Mouse (Mus musculus) gastrocnemius, postnatal 10 days (tissue): ENCODE data around the gene Brd2. TPM values are rescaled to one million over a fixed set of nuclear protein-coding genes. Genes with fewer than 3 reads are reported as not detected.

ENCODE experiments used
- DNase-seq: peaks from one replicate; pipeline ENCODE4 v3.0.0; 2021; ENCODE audit warnings: mixed read lengths
- total RNA-seq, 2 experiments: library from RNA; stranded (reverse); gene quantifications; 2 replicates each; pipeline ENCODE4 v1.2.3; 2021

Gene Brd2
- total RNA-seq, 2 experiments from 2014 or later, result 91.9 to 114 TPM

DNA sequence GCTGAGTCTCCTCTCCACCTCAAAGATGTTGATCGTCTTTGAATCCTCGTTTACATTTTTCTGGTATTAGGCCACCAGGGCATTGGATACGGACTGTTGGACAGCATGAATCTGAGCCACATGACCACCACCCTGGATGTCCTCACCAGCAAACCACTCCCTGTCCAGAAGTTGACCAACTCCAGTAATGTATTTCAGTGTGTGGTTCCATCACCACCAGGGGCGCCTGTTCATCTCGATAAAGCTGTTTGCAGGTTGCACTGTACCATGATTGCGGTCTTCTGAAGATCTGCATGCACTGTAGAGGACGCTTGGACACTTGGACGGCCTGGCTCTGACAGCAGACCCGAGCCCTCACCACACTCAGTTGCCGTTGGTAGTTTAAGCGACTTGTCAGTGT, 10.9 kb upstream of the Brd2 start:
- DNase-seq, result no peak

DNA sequence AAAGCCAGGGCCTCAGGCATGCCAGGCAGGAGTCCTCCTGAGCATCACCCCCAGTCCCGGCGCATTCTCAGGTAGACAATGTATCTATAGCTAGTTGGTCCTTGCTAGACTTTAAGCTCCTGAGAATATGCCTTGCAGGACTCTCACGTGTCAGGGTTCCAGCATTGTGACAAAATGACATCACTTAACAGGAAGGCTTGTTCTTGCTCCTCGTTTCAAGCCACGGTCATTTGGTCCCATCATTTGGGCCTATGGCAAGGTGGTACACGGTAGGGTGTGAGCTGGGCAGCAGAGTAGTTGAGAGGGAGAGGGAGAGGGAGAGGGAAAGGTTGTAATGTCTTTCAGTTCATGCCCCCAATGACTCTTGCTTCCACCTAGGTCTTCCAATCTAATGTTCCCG, 9.5 kb upstream of the Brd2 start:
- no peak for DNase-seq

DNA sequence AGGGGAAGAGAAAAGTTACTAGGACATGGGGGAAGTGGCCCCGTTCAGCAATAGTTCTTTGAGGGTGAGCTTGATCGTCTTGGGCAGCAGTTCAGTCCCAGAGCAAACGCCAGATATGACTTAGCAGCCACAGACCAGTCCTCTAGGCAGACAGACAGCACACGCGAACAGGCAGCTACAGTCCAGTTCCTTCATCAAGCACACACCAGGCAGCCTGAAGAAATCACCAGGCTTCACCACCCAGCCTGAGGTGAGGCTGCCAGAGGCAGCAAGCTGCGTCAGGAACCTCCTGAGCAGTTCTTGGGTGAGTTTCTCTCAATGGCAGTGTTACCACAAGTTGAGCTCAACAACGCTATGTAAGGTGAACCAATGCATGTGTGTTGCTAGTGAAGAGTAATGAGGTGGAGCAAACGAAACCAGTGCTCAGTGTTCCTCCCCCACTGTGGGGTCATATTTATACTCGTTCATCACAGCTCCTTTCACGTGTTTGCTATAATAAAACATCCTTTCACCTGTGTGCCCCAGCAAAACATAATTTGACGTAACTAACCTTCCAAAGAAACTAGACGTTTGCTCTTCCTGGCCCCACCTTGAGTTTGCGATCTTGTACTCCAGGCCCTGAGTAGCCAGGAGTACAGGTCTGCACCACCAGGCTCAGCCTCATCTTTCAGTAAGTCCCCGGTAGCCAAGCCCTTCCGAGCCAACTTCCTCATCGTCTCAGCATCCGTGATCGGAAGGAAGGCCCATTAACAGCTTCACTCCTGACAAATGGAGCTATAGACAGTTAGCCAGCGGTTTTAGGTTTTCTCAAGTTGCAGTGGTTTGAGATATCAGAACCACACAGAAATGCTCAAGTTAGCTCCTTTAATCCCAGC, 7.9 kb upstream of the Brd2 start:
- DNase-seq, result no peak

DNA sequence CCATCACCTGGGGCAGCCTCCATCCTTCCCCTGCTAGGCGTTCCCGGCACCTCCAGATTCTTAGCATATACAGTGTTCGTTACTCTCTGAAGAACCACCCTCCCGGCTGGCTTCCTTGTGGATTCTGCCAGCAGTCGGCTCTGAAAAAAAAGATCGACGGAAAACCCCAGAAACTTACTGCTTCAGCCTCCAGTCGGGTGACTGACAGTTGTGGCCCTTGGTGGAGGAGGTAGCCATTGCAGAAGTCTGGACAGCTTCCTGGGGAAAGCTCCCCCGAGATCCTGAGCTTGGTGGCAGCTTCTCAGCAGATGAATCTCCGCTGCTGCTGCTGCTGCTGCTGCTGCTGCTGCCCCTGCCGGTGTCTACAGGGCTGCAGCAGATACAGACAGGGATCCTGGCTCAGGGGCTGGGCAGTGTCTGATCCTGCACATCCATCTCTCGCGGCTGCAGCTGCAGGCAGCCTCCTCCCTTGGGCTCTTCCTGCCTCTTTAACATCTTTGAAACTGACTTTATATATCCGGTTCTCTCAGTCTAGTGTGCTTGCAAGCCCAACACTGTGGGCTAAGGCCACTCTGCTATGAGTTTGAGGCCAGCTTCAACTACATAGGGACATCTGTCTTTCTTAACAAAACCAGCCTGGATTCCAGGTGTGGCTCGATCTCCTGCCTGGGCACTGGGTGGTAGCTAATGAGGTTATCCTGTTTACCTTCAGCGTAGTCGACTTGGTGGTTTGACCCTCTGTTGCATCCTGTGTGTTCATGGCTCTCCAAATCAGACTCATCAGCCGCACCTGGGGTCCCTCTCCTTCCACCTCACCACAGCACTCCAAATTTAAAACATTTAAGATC, 6.7 kb upstream of the Brd2 start:
- DNase-seq, result no peak

DNA sequence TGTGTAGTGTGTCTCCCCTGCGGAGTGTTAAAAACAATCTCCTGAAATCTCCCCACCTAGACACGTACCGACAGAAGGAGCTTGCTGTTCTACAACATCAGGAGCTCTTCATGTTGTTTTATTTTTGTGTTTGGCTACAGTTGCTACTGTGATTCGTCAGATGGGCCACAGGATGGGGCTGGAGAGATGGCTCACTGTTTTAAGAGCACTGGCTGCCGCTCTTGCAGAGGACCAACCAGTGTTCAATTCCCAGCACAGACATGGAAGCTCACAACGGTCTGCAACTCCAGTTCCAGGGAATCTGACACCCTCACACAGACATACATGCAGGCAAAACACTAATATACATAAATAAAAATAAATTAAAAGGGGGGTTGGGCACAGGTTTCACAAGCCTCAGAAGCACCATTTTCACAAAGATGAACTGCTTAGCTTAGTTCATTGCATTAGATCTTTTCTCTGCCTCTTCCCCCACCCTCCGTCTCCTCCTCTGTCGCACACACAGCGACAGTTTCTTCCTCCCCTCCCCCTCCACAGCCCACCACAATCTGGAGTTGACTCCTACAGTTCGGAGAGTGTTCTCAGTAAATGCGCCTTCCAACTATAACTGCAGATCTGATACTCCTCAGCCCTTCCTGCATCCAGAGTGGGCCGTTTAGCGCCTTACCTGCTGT, 6.0 kb upstream of the Brd2 start:
- no peak for DNase-seq

DNA sequence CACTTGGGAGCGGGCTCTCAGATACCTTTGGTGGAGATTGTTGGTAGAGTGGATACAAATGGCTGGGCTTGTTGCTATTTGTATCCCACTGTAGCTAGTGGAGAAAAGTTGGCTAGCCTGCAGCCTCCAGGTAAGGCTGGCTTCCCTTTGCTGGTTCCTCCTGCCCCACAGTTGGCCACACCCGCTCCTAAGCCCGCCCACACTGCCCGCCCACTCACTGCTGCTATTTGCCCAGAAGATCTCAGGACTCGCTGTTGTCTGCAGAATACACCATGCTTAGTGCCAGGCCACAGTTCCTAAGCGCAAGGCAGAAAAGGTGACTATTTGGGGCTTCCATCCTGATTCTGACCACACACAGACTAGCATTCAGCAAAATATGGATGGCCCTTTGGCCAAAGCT, 5.0 kb upstream of the Brd2 start:
- no peak for DNase-seq

DNA sequence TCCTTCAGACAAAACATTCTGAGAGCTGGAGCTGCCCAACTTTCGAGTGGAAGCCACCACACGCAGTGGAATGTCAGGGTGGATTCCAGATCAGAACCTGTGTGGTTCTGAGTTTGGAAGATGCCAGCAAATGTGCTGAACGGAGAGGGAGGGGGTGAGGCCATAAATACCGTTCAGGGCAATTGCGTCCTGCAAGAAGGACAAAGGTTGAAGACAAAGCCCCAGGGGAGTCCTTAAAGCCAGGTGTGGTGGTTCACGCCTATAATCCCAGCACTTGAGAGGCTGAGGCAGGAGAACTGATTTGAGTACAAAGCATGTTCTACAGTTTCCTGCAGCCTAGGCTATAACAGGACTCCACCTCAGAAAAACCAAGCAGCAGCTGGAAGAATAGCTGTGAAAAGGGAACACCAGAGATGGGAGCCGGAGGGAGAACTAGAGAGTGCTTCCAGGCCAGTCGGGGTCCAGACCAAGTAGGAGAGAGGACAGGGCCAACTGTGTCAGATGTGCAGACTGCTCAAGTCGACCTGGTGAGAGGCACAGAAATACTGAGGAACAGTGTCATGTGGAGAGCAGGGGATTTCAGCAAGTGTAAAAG, 4.5 kb upstream of the Brd2 start:
- no peak for DNase-seq

DNA sequence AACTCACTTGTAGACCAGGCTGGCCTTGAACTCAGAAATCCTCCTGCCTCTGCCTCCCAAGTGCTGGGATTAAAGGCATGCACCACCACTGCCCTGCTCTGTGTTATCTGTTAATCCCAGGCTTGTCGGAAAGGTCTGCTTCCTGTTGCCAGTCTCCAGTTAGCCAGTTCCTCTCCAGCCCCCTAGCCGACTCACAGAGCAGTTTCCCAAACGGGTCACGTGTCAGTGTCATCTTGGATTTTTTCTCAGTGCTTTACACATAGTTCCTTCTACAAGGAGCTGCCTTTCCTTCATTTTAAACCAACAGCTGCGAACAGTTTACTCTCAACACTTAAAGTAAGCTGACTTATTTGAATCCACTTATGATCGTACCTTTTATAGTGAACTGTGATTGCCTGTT, 2.2 kb upstream of the Brd2 start:
- DNase-seq, result no peak

DNA sequence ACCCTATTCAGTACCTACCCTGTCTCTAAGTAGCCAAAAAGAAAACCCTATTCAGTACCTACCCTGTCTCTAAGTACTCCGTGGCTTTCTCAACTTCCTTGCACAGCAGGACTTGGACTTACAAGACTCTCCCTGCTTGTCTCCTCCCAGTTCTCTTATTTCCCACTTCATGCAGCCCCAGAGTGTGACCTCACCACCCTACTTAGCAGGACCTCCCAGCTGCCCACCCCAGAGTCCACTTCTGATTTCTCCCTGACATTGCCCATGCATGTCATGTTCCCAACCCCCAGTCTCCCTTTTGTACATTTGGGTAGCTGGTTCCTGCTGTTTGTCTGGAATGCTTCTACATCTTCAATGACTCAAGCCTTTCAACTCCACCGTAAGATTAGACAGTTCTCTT, 1.1 kb upstream of the Brd2 start:
- DNase-seq, result no peak

DNA sequence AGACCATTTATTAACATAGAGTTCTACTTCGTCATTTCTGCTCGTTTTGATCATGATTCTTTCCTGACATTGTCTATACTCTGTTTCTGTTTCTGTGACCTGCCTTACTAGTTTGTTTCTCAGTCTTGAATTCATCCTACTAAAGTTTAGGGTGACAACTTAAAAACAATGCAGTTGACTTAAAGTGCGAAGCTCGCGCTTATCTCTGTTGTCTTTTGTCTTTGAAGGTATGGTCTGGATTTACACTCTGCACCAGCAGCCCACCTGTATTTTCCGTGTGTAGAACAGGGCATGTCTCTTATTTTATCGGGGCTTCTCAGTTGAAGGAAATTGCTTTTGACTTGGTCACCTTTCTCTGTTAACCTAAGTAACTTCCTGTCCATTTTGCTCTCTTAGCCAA, 677 bp upstream of the Brd2 start:
- no peak for DNase-seq

DNA sequence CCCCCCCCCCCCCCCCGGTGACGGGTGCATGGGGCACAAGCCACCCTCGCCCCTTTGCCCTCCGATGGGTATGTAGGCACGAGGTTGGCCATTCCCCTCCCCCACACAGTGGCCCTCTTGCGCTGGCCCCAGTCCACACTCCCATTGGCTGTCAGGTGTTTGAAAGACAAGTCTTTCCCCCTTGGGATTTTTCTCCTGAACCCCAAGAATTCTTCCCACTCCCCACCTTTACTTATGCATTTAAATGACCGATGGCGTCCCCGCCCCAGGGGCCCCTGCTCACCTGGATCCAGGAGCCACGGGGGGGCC, 601 bp downstream of the Brd2 start:
- peak; percentile 69 for DNase-seq

DNA sequence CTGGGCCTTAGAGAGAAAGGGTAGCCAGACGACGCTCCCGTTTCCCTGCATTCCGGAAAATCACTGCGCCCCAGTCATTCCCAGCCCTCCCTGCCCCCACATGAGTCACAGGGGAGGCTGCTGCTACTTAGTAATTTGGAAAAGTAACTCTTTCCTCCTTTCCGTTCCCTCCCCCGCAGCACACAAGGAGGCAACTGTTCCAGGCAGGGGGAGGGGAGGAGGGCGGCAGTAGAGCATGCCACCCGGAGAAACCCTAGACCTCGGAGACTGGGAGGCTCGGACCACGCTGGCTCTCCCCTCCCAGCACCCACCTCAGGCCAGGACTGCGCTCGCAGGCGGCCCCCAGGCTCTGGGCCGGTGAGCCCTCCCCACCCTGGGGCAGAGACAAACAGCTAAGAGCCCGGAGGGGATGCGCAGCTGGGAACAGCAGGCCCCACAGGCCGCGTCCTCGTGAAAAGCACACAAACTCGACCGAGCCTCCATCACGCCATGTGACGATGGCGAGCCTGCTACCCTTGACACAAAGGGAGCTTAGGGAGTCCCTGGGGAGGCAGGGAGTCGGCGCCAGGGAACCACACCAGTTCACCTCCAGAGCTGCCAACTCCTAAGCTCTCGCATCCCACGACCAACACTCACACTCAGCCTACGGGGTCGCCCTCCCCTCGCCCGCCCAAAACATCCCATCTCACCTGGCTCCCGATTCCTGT, 1.1 kb downstream of the Brd2 start:
- DNase-seq, result peak; percentile 79

DNA sequence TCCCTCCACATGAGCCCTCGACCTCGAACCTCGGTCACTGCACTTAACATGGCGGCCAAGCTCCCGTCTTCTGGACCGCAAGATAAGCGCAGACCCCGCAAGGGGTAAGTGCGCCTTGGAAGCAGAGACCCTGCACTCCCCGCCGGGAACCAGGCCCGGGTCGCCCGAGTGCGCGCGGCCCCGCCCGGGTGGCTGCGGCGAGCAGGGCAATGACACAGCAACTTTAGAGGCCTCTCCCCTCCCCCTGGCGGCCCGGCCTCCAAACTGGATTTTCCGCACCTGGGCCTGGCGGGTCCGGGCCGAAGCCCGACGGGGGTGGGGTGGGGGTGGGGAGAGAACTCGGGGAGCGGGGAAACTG, 1.6 kb downstream of the Brd2 start:
- peak; percentile 87 for DNase-seq

DNA sequence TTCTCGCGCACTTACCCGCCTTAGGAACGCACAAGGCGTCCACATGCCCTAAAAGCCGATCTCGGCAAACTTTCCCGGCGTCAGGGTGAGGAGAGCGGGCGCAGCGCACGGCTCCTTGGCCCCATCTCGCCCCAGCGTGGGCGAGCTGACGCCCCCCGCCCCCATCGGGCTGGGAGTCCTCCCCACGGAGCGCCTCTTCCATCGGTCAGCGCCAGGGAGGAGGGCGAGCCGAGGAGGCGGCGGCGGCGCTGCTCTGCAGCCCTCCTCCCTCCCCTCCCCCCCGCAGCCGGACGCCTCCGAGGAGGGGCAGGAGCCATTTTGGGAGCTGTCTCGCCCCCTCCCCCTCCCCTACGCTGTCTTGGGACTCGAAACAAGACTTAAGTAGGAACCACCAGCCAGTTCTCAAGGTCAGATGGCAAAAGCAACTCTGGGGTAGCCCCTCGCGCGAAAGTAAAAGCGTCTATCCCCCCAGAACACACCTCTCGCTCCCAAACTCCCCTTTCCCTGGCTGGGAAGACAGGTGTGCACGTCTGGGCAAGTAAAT, 2.2 kb downstream of the Brd2 start:
- DNase-seq, result peak; percentile 90

DNA sequence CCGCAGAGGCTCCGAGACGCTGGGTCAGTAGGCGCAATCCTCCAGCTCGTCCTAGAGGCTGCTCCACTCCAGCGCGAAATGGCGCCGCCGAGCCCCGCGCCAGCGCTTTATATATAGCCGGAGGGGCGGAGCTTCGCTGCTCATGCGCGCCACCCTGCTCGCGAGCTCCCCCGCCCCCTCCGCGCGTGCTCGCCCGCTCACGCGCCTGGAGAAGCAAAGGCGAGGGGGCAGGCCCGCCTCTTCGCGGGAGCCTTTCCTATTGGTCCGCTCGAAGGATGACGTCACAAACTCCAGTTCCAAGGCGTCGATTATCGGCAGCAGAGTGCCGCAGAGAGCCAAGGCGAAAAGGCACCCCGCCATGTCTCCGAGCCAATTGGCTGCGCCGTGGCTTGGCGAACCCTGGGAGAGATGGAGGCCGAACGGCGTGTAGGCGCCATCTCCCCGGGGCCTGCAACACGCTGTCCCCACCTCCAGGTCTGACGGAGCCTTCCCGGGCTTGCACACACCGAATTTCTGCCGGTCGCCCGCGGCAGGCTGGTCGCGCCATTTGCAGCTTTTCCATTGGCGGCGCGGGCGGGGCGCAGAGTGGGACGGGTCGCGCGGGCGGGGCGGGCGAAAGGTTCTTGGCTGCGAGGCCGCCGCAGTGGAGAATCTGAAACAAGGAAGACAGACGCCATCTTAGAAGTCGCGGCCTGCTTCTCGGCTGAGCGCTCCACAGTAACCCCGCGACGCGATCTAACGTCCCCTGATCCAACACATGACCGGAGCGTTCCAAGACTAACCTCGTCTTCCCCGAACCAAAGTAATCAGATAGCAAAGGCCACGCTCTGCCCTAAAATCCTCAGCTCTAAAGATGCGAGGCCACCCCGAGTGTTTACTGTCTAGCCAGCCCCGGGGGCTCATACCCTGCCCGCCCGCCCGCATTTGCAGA, 2.9 kb downstream of the Brd2 start, which contains the start of gene H2-DMa:
Gene H2-DMa, plus strand, starts transcription at position 293 of the 931 bp plus-strand sequence.
- DNase-seq, result peak; percentile 98

DNA sequence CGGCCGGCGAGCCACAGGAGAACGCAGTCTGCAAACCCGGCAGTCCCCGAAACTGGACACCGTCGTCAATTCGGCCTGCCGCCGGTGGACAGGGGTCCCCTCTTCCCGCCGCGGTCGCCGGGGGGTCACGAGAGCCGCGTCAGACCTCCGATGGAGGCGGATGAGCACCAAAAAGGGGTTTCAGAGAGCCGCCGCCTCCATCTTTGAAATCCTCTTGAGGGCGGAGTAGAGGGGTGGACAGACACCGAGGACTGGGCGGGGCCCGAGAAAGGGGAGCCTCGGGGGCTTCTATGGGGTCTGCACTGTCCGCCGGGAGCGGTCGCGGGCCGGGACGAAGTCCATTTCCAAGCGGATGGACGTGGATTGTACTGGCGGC, 3.6 kb downstream of the Brd2 start:
- DNase-seq, result no peak

DNA sequence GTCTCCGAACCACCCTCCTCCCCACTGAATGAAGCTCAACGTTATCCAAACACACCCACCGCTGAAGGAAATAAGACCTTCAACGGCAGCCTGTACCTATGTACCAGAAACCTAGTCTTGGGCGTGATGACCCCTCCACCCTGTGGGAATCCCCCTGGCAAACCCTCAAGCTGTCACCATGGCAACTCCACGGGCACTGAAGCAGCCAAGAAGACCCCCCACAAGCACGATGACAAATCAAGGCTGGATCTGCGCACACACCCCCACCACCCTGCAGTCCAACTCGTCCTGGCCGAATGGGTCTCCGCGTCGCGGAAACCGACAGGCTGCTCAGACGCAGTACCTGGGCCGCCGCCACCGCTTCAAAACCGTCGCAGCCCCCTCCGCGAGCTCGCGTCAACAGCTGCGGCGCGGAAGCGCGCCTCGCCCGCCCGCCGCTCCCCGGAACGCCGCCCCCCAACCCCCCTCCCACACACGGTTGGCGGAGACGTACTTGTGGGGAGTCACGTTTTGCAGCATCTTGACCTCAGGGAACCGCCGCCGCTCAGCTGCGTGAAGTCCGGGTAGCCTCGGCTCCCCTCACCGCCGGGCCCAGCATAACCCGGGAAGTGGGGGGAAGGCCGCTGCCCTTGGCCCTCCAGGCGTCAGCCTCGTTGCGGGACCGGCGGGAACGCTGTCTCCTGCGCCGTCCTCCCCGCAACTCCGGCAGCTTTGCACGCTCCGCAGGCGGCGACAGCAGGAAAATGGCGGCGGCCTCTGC, 4.1 kb downstream of the Brd2 start:
- DNase-seq, result peak; percentile 55

DNA sequence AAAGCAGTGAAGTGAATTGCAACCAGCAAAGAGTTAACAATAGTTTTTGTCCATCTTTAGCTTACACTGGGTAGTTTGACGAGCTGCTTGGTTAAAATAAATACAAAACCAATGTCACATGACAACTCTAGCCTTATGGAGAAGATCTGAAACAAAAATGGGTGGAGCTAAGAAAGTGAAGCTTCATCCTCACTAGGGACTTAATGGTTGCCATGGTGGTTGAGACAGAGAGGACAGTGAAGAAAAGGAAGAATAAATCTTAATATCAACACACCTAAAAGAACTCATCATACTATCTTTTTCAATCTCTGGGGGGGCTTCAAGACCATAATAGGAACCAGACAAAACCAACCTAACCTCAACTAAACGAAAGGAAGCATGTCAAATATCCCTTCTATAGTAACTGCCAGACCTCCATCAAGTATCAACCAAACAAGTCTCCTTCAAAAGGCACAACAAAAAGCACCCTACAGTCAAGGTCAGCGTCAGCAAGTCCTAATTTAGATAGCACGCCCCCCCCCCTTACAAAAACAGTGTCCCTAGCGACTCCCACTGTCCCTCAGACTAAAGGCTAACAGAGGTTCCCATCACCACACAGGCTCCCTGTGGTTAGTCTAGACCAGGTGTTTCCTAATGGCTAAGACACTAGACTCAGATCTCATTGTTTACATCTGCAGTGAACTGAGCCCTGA, 4.9 kb downstream of the Brd2 start:
- DNase-seq, result no peak

DNA sequence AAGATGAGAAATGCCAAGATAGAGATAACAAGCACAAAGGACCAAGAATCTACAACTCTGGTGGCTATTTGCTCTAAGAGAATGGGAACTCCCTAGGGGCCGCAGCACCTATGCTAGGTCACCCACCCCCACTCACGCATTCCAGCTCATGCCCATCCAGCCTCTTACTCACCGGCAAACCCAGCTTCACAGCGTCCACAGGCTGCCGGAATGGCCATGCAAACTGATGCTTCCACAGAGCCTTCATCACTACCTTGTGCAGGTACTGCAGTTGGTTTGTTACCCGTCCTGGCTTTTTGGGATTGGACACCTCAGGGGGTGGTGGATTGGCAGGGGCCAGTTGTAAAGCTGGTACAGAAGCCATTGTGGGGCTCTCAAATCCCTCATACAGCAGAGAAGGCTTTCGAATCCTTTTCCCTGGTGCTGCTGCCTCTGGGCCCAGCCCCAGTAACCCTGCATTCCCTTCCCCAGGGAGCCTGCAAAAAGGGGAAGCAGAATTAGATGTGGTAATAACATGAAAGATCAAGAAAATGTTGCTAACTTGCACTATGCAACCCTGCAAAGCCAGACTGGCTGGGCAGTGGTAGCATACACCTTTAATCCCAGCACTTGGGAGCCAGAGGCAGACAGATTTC, 5.6 kb downstream of the Brd2 start:
- DNase-seq, result no peak
